Mouse (Mus musculus) kidney, postnatal 0 days (tissue): ENCODE measurements around the gene Endou. TPM values are rescaled to one million over a fixed set of nuclear protein-coding genes. Genes with fewer than 3 reads are reported as not detected.

Source experiments
- ATAC-seq: fragments of 200-750 bp; cut with Nextera tagmentation; replicated peaks from 2 replicates; pipeline ENCODE4 v1.8.0; 2017; ENCODE audit warnings: low read depth, moderate number of reproducible peaks, moderate TSS enrichment, moderate library complexity; ENCODE audit not compliant: low FRiP score
- DNase-seq: peaks from one replicate; pipeline ENCODE4 v3.0.0-alpha.2; 2016; ENCODE audit warnings: low spot score
- H3K27ac ChIP-seq: fragments of 300-500 bp; sonication (generic); 2 replicates; pipeline ENCODE4 v1.5.1; 2014; ENCODE audit warnings: mild to moderate bottlenecking
- H3K27me3 ChIP-seq: fragments of 300-500 bp; sonication (generic); 2 replicates; pipeline ENCODE4 v1.6.1; 2014; ENCODE audit warnings: low read length, mixed read lengths; ENCODE audit not compliant: insufficient read depth
- H3K36me3 ChIP-seq: fragments of 300-500 bp; sonication (generic); 2 replicates; pipeline ENCODE4 v1.6.1; 2014; ENCODE audit warnings: low read length, mixed read lengths; ENCODE audit not compliant: insufficient read depth
- H3K4me1 ChIP-seq: fragments of 300-500 bp; sonication (generic); replicated peaks from 2 replicates; pipeline ENCODE4 v1.6.1; 2014; ENCODE audit warnings: antibody characterized with exemption, low read length, mixed read lengths; ENCODE audit not compliant: insufficient read depth
- H3K4me2 ChIP-seq: fragments of 300-500 bp; sonication (generic); 2 replicates; pipeline ENCODE4 v1.6.1; 2014; ENCODE audit warnings: mild to moderate bottlenecking, low read length, moderate library complexity, mixed read lengths
- H3K4me3 ChIP-seq: fragments of 300-500 bp; sonication (generic); replicated peaks from 2 replicates; pipeline ENCODE4 v1.5.1; 2014; ENCODE audit warnings: low read depth, low read length
- H3K9ac ChIP-seq: fragments of 300-500 bp; sonication (generic); 2 replicates; pipeline ENCODE4 v1.6.1; 2014; ENCODE audit warnings: low read depth, low read length
- H3K9me3 ChIP-seq: fragments of 300-500 bp; sonication (generic); replicated peaks from 2 replicates; pipeline ENCODE4 v1.6.1; 2016; ENCODE audit warnings: low read length, inconsistent platforms, mixed read lengths
- CTCF ChIP-seq: IDR thresholded peaks from 2 replicates; pipeline ENCODE4 v1.5.1; 2016; ENCODE audit warnings: antibody characterized with exemption, low read depth, mild to moderate bottlenecking, moderate library complexity
- WGBS: fragments of 180-500 bp; shearing (Covaris S2); extraction: QIAGEN DNeasy Blood & Tissue Kit; methylation state at CpG from one replicate; pipeline ENCODE4 v1.1.7; 2014; 5-methylcytosine and 5-hydroxymethylcytosine counted together
- polyA plus RNA-seq: library from polyadenylated mRNA; unstranded; fragments of >200 nt; fragmentation: Nextera tagmentation; extraction: Ambion mirVana; gene quantifications from 2 replicates; pipeline ENCODE4 v1.2.1, GENCODE M21; 2015

The Endou gene
- polyA plus RNA-seq, 1 experiment from 2014 or later, result 2.2 TPM

DNA sequence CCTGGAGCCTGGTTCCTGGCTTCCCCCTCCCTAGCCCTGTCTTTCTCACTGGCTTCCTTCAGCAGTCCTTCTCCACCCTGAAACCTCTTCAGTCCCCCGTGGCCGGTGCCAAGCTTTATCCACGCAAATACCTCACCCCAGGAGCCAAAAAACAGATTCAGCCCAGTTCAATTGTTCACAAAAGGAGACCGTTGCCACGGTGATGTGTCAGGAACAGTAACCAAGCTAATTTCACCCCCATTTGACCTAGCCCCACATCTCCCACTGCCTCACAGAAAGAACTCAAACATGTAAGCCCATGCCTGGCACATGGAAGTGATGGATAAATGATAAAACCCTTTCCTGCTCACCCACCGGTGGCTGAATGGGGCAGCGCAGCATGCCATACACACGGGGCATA lies 35.1 kb upstream of the Endou start:
- Histone ChIP-seq H3K4me3 (peak overlapping the region; percentile 55), H3K4me1 (peaks cover 38% of the 10 kb centered on the region), H3K36me3 (no peaks in the 10 kb centered on the region), H3K27me3 (no peaks in the 10 kb centered on the region), H3K9ac (peak overlapping the region; percentile 75), H3K4me2 (peak overlapping the region; percentile 85), H3K27ac (peak overlapping the region; percentile 87), H3K9me3 (no peaks in the 10 kb centered on the region)
- DNase-seq, result no peak
- WGBS, result 17% methylated on average over 8 of the region's 8 CpGs
- ATAC-seq, result no peak
- TF ChIP-seq CTCF, result no peak

DNA sequence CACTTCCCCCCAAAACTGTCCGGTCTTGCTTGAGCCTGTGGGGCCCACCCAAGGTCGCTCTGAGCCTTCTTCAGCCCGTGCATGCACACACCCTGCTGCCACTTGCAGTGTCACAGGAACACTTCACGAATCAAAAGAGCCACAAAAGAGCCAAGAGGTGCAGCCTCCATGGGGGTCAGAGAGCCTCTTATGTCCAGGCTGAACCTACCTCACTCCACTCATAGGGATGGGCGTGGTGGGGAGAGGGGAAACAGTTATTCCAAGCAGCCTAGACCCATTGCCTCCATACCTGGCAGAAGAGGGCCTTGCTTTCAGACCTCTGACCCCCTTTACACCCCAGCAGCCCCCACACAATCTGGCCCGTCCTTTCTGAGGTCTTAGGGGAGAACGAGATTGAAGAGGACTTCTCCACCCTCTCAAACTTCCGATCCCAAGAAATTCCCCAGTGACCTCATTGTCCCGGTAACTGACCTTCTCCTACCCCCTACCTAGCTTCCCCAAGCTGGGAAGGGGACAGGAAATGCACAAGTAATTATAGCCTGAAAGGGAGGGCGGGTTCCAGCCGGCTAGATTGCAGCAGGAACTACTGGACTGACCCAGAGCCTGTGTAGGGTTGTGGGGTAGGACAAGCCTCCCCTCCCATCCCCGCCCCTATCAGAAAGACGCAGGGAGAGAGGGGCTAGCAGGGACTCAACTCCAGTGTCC lies 34.1 kb upstream of the Endou start:
- peak overlapping the region; percentile 87; the same call in 1 of the 2 replicates for H3K27ac ChIP-seq
- DNase-seq (peak; percentile 62), ATAC-seq (no peak)
- H3K9me3 ChIP-seq, result no peaks in the 10 kb centered on the region
- H3K9ac ChIP-seq, result peak overlapping the region; percentile 8
- H3K27me3 ChIP-seq, result no peaks in the 10 kb centered on the region
- peak overlapping the region; percentile 85 for H3K4me2 ChIP-seq
- WGBS, result 25% methylated on average over 13 of the region's 13 CpGs
- peaks cover 33% of the 10 kb centered on the region for H3K4me1 ChIP-seq
- TF ChIP-seq CTCF, result no peak
- H3K4me3 ChIP-seq, result peak overlapping the region; percentile 55
- H3K36me3 ChIP-seq, result 0 out of 2 replicates have a peak, but pooled peaks cover 7% of the 10 kb centered on the region

DNA sequence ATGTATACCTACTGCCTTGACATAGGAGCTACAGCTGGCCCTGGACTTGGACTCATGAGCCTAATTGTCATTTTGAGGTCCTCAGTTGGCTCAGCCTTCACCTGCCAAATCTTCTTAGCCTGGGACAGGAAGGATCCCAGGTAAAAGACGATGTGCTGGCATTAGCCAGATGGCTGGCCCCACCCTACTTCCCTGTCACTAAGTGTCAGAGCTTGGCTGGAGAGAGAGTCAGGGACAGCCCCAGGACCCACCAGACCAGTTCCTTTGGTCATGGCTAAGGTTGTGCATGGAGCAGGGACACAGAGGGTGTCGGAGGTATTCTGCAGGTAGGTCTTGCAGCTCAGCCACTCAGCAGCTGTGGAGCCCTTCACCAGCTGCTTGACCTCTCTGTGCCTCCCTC lies 33.4 kb upstream of the Endou start:
- Histone ChIP-seq H3K9ac (0 out of 2 replicates have a peak overlapping the region, but pooled peaks have one; percentile 13), H3K36me3 (0 out of 2 replicates have a peak, but pooled peaks cover 11% of the 10 kb centered on the region), H3K9me3 (no peaks in the 10 kb centered on the region), H3K4me1 (peaks cover 29% of the 10 kb centered on the region), H3K27ac (0 out of 2 replicates have a peak overlapping the region, but pooled peaks have one; percentile 87), H3K27me3 (no peaks in the 10 kb centered on the region), H3K4me2 (peak overlapping the region; percentile 85), H3K4me3 (no peak overlapping the region)
- no peak for TF ChIP-seq CTCF
- DNase-seq (no peak), ATAC-seq (no peak)
- WGBS, result 69% methylated on average over 2 of the region's 2 CpGs

DNA sequence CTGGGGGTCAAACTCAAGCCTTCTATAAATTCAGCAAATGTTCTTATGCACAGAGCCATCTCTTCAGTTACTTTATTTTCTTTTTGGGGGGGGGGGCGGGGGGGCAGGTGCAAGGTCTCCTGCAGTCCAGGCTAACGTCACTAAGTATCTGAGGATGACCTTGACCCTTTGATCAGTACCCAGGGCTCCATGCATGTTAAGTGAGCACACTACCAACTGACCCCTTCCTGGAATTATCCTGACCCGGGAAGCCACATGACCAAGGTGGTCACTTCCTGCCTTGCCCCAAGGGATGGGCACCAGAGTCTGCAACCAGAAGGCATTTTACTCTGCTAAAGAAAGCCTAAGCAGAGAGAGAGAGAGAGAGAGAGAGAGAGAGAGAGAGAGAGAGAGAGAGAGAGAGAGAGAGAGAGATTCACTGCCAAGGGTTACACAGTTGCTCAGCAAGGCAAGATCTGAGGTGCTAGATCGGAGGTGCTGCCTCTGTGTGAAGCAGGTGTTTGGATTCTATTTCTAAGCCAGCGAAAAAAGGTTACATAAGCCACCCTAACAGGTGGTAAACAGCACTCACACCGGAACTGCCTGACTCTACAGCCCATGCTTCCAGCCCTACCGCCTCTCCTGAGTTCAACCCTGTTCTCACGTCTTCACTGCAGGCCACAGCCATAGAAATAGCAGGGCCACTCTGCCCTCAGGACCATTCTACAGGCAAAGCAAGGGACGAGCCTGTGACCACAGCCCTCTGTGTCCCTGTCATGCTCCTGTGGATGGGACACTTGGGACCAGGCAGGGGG lies 32.3 kb upstream of the Endou start:
- H3K4me3 ChIP-seq, result no peak overlapping the region
- no peak for ATAC-seq
- H3K4me2 ChIP-seq, result peak overlapping the region; percentile 28; the same call in 1 of the 2 replicates
- H3K4me1 ChIP-seq, result peaks cover 29% of the 10 kb centered on the region
- no peak for TF ChIP-seq CTCF
- H3K9ac ChIP-seq, result 0 out of 2 replicates have a peak overlapping the region, but pooled peaks have one; percentile 6
- H3K36me3 ChIP-seq, result 0 out of 2 replicates have a peak, but pooled peaks cover 14% of the 10 kb centered on the region
- WGBS, result 59% methylated on average over 9 of the region's 9 CpGs
- peak overlapping the region; percentile 36; the same call in 1 of the 2 replicates for H3K27ac ChIP-seq
- H3K9me3 ChIP-seq, result no peaks in the 10 kb centered on the region
- no peak for DNase-seq
- no peaks in the 10 kb centered on the region for H3K27me3 ChIP-seq

DNA sequence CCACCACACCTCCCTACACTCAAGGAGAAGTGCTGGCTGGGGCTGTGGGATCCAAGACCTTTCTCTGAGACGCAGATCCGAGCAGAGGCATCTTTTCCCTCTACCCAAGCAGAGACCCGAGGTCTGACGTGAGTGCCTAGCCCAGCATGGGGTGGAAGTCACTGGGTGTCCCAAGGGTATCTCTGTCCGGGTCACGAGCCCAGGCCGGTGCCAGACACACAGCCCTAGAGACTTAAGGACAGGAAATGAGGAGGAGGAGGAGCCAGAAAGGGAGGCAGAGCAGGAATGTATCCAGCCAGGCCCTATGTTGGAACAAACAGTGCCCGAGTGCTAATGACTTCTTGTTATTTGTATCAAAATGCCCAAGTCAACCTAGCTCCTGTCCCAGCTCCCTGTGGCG lies 31.6 kb upstream of the Endou start:
- WGBS, result 46% methylated on average over 9 of the region's 9 CpGs
- H3K27me3 ChIP-seq, result no peaks in the 10 kb centered on the region
- peak overlapping the region; percentile 36; the same call in 1 of the 2 replicates for H3K27ac ChIP-seq
- DNase-seq, result no peak
- H3K4me3 ChIP-seq, result no peak overlapping the region
- H3K4me1 ChIP-seq, result peaks cover 24% of the 10 kb centered on the region
- no peak for ATAC-seq
- no peaks in the 10 kb centered on the region for H3K9me3 ChIP-seq
- peaks cover 20% of the 10 kb centered on the region; the same call in 1 of the 2 replicates for H3K36me3 ChIP-seq
- H3K4me2 ChIP-seq, result peak overlapping the region; percentile 28; the same call in 1 of the 2 replicates
- no peak for TF ChIP-seq CTCF
- 0 out of 2 replicates have a peak overlapping the region, but pooled peaks have one; percentile 6 for H3K9ac ChIP-seq

DNA sequence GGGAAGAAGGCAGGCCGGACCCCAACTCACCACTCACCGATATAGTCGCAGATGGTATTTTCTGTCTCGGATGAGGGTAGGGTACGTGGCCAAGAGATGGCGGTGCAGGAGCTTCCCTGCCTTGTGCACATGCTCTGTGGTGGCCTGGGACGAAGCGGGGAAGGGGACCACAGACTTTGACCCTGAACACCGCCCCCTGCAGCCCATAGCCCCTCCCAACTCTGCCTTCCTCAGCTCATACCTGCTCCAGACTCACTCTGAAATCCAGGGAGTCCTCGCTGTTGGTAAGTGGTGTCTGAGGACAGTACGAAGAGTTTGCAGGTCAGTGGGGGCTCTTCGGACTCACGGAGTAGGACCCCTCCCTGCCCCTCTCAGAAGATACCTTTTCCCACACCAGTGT lies 30.3 kb upstream of the Endou start:
- Histone ChIP-seq H3K4me1 (peaks cover 19% of the 10 kb centered on the region), H3K27ac (no peak overlapping the region), H3K4me3 (no peak overlapping the region), H3K36me3 (peaks cover 33% of the 10 kb centered on the region), H3K9me3 (no peaks in the 10 kb centered on the region), H3K4me2 (no peak overlapping the region), H3K9ac (0 out of 2 replicates have a peak overlapping the region, but pooled peaks have one; percentile 1), H3K27me3 (no peaks in the 10 kb centered on the region)
- ATAC-seq (peak; percentile 61), DNase-seq (no peak)
- peak; percentile 42; the same call in 1 of the 2 replicates for TF ChIP-seq CTCF
- 60% methylated on average over 13 of the region's 13 CpGs for WGBS
